Mouse (Mus musculus): Measurements from ENCODE around the gene Brd9. TPM values are rescaled to one million over a fixed set of nuclear protein-coding genes. Genes with fewer than 3 reads are reported as not detected.

Gene Brd9
- polyA plus RNA-seq, 1 experiment: 138 TPM

DNA sequence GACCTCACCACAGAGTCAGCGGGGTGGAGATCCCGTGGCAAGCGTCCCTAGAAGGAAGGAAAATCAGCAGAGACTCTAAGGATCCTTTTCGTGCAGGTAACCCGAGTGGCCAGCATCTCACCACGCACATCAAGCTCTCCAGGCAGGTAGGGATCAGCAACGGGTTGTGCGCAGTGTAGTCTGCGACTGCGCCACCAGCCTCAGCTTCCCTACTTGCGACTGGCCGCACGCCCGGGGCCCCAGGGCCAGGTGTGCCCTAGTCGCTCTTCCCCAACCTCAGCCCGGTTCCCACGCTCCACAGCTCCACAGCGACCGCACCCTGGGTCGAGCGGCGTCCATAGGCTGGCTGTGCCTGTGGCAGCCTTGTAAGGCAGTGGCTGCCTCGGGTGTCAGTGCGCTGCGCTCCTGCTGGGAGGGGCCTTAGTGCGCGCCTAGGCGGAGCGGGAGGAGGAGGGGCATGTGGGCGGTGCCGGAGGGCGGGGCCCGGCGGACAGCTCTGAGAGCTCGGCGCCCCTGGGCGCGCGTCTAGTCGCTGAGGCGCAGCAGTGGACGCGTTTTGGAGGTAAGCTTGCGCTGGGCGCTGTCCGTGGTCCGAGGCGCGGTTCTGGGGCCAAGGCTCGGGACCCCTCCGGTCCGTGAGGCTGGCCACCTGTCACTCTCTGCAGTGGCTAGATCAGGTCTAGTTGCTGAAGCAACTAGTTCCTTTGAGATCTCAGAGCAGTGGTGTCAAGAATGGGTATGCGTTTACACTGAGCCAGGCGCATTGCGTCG lies 71.5 kb downstream of the Brd9 start, which contains the start of gene Tppp:
Gene Tppp, plus strand, starts transcription at position 460 of the 771 bp plus-strand sequence.
- H3K4me1 ChIP-seq (ENCODE audit: control insufficient read depth, insufficient read depth, low read length): peaks cover 9% of the 10 kb centered on the region
- peak within 1 kb of the TSS; percentile 95 for H3K4me3 ChIP-seq (ENCODE audit: insufficient read depth, low read length)
- peak within 1 kb of the TSS; percentile 93 for H3K27ac ChIP-seq (ENCODE audit: insufficient read depth, low read length)
- no peak for TF ChIP-seq CTCF (IDR thresholded peaks at IDR 0.05; ENCODE audit: extremely low read depth, insufficient read depth, low read length)
- TF ChIP-seq POLR2A (IDR thresholded peaks at IDR 0.05; ENCODE audit: extremely low read depth, insufficient read depth, low read length): peak; percentile 72

- Histone ChIP-seq H3K4me3 (ENCODE audit: insufficient read depth, low read length) (peak overlapping the region; percentile 95), H3K27ac (ENCODE audit: insufficient read depth, low read length) (peak overlapping the region; percentile 93), H3K4me1 (ENCODE audit: control insufficient read depth, insufficient read depth, low read length) (peaks cover 9% of the 10 kb centered on the region)
- TF ChIP-seq CTCF (IDR thresholded peaks at IDR 0.05; ENCODE audit: extremely low read depth, insufficient read depth, low read length) (no peak), POLR2A (IDR thresholded peaks at IDR 0.05; ENCODE audit: extremely low read depth, insufficient read depth, low read length) (no peak; the same call in 1 of the 2 replicates)
Observed at GRCm38 (mm10) chr13:74009791-74010614, 72.4 kb downstream of the Brd9 start.

Other genes starting within 250 kb of the Brd9 start
- 0.28 and 0.79 TPM in 2 replicates for gene Slc6a19, start 232.9 kb upstream of the Brd9 start, polyA plus RNA-seq (2012; rRNA removed)
- 5.8 and 6.0 TPM in 2 replicates for gene Slc12a7, start 204.7 kb upstream of the Brd9 start, polyA plus RNA-seq (2012; rRNA removed)
- 3.5 and 4.4 TPM in 2 replicates for gene Nkd2, start 90.2 kb upstream of the Brd9 start, polyA plus RNA-seq (2012; rRNA removed)
- gene Trip13, start within 50 bp of the Brd9 start, polyA plus RNA-seq (2012; rRNA removed): 0.85 and 1.1 TPM in 2 replicates
- not detected in 2 replicates for gene Zdhhc11, start 26.0 kb downstream of the Brd9 start, polyA plus RNA-seq (2012; rRNA removed)
- 366 and 382 TPM in 2 replicates for gene Tppp, start 71.6 kb downstream of the Brd9 start, polyA plus RNA-seq (2012; rRNA removed)
- 1.7 and 1.9 TPM in 2 replicates for gene Cep72, start 124.5 kb downstream of the Brd9 start, polyA plus RNA-seq (2012; rRNA removed)
- 0.86 and 1.5 TPM in 2 replicates for gene Slc9a3, start 183.6 kb downstream of the Brd9 start, polyA plus RNA-seq (2012; rRNA removed)